Mouse (Mus musculus) layer of hippocampus, postnatal 14 days (tissue): ENCODE measurements around the gene Pp2d1. TPM values are rescaled to one million over a fixed set of nuclear protein-coding genes. Genes with fewer than 3 reads are reported as not detected.
"Not testable (repeated sequence)": the region's sequence is repeated elsewhere in the genome, so short reads cannot be mapped to it uniquely, and the experiment has no call there.

ENCODE experiments used
- DNase-seq, 2 experiments: peaks; one replicate each; pipeline ENCODE4 v3.0.0; 2021 to 2022; ENCODE audit warnings: low spot score in 2 of 2, mixed read lengths in 1 of 2
- long read RNA-seq, 2 experiments: library from polyadenylated mRNA; stranded (forward); transcript quantifications; one replicate each; pipeline ENCODE4 v2.0.0; 2021
- total RNA-seq, 2 experiments: library from RNA; stranded (reverse); gene quantifications; 2 replicates each; pipeline ENCODE4 v1.2.3; 2021

Gene Pp2d1
- not detected for total RNA-seq
- long read RNA-seq, experiment 1, result 0 reads
- long read RNA-seq, experiment 2, result 0 reads

DNA sequence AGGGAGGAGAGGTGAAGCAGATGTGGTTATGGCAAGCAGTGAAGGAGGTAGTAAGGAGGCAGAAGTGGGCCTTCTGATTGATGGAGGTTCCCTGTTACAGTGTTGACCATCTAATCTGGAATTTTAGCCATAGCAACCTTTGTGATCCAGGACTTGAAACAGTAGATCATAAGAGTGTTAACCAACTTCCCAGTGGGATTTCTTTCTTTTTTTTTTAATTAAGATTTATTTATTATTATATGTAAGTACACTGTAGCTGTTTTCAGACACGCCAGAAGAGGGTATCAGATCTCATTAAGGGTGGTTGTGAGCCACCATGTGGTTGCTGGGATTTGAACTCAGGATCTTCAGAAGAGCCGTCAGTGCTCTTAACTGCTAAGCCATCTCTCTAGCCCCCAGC lies at the start of gene Pp2d1:
Gene Pp2d1 (minus strand): TSS at position 101 of the 400 bp plus-strand sequence.
- not testable (repeated sequence) for DNase-seq

DNA sequence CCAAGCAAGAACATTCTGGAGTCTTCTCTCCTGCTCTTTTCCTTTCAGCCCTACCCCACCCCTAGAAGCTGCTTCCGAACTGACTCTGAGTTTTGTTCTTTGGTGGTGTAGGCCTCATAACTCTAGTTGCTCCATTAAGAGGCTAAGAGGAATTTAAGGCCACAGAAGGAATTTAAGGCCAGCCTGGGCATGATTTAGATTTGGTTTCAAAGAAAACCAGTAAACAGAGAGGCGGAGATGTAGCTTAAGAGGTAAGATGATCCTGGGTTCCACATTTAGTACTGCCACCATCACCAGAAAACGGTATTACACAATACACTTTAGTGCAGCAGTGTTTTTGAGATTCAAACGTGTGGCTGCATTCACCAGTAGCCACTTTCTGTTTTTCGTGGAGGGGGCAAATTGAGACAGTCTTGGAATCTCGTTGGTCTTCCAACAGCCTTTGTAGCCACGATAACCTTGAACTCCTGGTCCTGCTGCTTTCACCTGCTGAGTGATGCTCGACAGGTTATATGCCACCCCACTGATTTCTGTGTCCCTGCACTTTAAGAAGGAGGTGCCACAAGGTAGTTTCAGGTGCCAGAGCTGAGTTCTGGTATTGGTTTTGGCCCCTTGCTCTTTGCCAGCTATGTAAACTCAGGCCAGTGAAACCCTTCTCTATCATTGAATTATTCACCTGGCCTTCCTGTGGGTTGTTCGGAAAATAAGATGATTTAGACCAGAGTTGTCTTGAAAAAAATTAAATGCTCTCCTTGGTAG lies 49.0 kb upstream of the Pp2d1 start:
- no peak for DNase-seq

DNA sequence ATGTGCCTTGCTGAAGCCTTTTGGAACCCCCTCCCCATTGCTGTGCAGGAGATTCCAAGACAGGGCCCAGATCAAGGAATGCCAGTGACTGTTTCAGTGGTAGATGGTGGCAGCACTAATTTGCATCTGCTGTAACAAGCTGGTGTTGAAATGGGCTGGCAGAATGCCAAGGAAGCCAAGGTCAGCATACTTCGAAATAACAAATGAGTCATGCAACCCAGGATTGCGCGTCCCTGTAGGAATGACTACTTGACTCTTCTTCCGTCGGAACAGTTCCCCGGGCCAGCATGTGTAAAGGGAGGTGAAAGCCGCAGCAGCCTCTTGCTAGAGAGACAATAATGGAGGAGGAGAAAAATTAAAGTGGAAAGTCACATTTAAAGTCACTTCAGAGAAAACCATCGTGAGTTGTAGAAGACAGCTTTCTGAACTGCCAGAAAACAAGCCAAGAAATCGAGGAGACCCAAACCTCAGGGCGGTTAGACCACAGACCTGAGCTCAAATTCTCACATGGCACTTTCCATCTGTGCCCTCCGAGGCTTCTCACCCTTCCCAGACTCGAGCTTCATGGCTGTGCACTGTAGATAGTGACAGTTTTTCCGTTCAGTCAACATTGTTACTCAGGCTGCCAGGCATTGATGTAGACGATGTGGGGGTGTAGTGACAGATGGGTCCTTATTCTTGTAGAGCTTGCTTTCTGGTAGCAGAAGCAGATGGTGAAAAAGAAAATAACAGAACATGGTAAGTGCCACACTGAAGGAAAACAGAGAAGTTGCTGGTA lies 48.0 kb upstream of the Pp2d1 start:
- DNase-seq, result peak; percentile 58 to 89

DNA sequence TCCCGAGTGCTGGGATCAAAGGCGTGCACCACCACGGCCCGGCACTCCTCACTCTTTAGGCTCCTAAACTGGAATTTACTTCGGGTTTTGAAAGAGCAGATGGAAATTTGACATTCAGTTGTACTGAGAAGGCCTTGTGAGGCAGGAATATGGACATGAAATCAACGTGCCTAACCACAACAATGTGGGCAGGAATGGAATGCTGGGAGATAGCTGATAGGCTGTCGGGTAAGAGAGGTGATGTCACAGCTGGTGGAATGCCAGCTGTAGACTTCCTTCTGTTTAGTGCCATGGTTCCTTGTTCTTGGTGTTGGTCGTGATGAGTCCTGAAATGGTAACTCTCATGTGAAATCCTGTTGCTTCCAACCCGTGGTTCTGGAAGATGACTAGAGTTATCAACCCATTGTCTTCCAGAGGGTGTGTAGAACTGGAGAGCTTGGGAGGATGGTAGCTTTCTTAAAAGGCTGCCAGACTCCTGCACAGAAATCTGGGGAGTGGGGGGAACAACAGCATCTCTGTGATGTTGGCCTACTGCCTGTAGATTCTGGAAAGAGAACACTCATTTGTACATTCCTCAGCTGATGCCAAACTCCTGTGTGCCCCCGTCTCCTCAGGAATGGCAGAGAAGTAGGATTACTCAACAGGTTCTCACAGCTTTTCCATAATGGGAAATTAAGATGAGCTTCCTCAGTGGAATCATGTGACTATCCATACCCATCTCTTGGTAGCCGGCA lies 44.8 kb upstream of the Pp2d1 start:
- no peak for DNase-seq

DNA sequence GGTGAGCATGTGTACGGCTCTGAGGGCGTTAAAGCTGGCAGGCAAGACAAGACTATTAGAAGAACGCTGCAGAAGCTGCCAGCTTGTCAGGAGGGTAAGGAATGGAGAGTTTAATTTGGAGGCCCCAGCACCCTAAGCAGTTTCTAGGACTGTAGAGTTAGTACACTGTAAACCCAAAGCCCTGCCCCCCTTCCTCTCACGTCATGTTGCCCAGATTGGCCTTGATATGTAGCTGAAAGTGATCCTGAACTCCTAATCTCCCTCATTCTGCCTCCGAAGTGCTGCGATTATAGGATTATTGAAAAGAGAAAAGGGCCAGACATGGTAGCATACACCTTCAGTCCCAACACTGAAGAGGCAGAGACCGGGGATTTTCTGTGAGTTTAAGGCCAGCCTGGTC lies 43.6 kb upstream of the Pp2d1 start:
- DNase-seq, result no peak

DNA sequence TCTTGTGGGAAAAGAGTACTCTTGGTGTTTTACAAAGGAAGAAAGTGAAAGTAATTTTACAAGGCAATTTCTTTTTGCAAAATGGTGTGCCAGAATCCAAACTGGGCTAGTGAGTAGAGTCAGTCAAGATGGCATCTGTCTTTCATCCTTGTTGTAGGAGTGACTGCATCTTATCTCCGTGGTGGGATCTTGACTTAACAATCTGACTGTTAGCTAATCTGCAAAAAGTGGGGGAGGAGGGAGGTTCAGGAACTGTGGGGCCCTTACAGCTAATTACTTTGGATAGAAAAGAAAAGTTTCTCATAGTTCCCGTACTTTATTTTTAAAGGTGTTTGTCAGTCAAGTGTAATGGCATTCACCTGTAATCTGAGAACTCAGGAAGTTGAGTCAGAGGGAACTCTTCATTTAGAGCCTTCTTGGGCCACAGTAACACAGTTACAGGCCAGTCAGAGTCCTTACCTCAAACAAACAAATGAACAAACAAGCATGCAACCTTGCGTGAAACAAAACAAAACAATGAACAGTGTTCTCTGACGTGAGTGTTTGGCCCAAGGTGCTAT lies 42.9 kb upstream of the Pp2d1 start:
- no peak for DNase-seq

DNA sequence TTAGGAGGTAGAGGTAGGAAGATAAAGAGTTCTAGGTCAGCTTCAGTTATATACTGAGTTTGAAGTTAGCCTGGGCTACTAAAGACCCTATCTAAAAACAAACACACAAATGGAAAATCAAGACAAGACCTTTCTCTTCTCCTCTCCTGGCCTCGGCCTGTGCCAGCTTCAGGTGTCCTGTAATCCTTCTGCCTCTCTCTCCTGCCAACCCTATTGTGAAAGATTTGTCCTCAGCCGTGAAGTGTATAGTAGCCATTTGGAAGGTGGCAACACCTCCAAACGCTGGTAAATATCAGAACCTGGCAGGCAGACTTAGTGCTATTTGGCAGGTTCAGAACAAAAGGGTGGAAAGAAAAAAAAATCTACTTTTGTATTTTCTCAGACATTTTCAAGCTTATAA lies 41.0 kb upstream of the Pp2d1 start:
- DNase-seq, result no peak

DNA sequence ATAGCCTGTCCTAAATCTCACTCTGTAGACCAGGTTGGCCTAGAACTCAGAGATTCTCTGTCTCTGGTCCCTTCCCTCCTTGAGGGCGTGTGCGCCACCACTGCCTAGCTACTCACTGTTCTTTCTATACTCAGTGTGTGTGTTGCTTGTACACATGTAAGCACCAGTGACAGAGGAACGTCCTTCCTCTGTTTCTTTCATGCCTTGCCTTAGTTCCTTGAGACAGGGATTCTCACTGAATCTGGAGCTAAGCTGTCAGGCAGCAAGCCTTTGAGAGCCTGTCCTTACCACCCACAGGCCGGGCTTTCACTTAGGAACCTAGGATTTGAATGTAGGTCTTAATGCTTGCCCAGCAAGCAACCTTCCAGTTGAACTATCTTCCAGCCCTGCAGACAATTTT lies 40.4 kb upstream of the Pp2d1 start:
- no peak for DNase-seq

DNA sequence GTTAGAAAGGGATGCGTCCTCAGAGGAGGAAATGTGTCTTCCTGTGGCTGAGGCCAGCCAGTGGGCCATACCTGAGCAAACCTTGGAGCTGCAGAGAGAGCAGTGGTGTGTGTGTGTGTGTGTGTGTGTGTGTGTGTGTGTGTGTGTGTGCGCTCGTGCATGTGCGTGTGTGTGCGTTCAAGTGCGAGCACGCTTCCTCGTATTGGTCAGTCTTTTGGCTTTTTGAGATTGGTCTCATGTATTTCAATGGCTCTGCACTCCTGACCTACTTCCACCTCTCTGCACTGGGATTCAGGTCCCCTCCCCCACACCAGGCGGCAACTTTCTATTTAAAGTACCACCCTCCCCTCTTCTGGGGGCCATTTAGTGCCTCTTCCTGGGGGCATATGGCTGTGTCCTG lies 39.5 kb upstream of the Pp2d1 start:
- no peak for DNase-seq

DNA sequence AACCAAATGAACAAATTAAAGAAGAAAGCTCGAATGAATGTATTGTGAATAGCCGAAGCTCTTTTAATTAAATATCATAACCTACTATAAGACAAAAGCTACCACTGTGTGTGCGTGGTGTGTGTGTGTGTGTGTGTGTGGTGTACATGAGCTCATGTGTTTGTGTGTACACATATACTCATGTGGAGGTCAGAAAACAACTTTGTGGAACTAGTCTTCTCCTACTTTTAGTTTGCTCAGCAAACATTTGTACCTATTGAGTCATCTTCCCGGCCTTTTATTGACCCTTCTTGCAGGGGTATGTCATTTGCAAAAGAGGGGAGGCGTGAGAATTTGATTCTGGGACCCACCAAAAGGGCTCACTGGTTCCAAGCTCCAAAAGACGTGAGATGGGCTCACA lies 39.0 kb upstream of the Pp2d1 start:
- no peak for DNase-seq

DNA sequence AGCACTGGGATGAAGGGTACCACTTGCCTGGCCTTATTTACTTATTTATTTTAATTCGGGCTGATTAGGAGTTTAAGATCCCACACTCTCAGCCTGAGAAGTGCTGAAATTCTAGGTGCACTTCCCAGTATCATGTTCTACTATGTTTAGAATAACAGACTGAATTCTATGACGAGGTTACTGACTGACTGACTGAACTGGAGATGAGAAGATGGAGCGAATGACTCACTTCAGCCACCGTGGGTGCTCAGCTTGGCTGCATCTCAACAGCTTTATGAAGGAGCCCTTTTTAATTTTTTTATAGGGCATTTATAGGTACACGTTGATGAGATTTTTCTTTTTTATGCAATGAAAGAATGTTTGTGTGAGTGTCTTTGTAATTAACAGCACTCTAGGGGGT lies 38.5 kb upstream of the Pp2d1 start:
- DNase-seq, result no peak

DNA sequence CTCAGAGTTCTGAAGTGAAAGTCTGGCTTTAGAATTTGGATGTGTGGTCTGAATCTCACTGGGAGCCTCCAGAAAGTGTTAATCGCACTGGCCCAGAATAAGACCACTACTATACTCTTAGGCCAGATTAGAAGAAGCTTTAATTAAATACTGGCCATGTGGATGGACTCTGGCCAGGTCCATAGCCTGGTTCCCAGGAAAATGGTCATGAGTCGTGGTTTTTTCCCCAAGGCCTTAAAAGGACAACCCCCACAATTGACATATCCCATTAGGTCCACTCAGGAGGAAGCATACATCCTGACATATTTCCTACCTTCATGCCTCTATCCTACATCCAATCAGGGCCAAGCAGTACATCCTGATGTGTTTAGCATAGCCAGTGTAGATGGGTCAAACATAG lies 37.9 kb upstream of the Pp2d1 start:
- DNase-seq, result no peak

DNA sequence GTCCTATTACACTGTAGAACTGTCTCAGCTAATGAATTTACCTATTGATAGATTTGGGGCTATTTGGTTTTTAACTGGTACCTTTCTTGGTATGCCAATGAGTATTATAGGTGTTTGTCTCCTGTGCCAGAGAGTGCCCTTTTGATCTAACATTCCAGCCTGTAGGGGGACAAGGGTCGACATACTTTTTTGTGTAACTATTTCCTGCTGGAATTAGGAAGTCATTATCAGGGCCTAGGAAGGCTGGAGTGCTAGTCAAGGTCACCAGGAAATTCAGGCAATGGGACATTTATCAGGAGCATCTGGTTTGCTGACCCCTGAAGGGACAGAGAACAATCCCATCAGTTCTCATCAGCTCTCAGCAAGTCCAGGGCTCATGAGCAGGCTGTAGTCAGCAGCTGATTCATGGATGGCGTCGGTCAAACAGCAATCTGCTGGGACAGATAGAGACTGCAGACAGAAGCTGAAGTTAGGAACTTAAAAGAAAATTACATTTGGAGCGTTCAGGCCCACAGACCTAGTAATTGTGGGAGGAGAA lies 33.8 kb upstream of the Pp2d1 start:
- DNase-seq, result no peak

DNA sequence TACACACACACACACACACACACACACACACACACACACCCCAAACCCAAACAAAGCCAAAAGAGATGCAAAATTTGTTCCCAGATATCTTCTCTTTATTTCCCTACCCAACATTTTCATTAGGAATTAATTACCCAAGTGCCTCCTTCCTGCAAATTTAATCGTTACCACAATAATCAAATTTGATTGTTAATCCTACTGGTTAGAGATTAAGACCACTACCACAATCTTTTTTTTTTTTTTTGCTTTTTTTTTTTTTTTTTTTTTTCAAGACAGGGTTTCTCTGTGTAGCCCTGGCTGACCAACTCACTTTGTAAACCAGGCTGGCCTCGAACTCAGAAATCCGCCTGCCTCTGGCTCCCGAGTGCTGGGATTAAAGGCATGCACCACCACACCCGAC lies 31.7 kb upstream of the Pp2d1 start:
- not testable (repeated sequence) for DNase-seq

DNA sequence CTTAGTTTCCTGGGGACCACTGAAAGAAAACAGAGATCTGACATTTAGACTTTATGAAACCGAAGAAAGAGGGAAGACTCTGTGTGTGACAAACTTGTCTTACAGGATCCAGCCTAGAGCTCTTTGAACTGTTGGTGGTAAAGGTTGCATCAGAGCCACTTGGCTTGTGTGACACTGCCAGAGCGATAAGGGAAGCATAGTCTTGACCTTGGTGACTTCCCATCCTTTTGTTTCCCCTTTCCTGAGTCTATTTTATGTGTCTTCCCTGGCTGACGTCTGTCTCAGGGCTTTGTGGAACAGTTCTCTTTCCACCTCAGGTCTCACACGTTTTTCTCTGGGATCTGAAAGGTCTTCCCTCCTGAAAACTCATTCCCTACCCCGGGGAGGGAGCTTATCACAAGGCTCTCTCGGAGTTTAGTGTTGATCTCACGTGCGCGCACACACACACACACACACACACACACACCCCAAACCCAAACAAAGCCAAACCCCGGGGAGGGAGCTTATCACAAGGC lies 31.2 kb upstream of the Pp2d1 start:
- no peak for DNase-seq

DNA sequence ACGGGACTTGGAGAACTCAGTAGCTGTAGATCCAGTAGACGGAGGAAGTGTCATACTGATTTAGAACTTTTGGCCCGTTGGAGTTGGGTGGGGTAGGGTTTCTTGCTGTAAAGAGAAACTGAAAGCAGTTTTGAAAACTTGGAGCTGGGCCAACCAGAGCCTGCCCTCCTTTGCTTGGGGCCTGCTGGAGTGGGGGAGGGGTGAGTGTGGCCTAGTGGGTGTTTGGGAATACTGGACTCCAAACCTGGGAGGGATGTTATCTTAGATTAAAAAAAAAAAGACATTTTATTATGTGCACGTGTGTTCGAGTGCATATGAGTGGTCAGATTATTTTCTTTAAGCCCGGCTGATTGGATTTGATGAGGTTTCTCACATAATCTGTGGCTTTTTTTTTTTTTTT lies 30.6 kb upstream of the Pp2d1 start:
- peak in 1 of 2 experiments; percentile 43 for DNase-seq

DNA sequence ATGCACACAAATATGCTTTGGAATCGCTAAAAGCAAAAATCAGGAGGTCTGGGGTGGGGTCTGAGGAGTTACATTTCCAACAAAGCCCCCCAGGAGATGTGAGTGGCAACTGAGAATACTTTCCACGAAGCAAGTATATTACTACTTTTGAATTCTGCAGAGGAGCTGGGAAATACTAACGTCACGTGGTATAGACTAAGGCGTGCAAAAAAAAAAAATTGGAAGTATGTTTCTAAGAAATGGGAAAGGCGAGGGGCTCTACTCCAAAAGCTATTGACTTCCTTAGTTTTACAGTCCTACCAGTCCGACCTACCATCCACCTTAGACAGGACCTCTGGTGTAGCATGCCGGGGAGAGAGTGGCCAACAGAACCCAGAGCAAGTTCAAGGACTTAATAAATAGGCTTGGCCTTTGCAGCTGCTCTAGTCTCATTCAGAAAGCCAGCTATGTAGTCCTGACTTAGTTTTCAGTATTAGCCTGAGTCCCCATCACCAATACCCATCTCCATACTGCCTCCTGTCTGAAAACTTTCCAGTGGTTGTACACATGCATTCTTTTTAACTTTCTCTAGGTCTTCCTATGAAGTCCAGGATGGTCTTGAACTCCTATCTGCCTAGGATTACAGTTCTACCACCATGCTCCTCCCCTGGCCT lies 29.6 kb upstream of the Pp2d1 start:
- DNase-seq, result no peak

DNA sequence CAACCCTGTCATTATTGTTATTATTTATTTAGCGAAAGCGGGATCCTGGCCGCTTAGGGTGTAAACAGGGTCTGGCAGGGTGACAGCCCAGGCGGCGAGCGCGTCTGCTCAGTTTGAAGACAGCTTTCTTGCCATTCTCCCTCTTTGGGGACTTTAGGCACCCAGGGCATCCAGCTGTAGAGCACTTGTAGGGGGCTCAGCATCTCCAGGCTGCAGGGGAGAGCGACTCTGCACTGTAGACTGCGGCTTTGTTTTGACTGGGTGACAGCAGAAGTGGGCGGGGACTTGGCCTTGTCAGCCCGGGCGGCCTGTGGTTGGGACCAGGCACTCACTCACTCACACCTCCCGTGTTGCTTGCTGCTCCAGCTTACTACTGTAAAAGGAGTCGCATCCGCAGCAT lies 28.9 kb upstream of the Pp2d1 start:
- DNase-seq, result peak; percentile 54 to 72

DNA sequence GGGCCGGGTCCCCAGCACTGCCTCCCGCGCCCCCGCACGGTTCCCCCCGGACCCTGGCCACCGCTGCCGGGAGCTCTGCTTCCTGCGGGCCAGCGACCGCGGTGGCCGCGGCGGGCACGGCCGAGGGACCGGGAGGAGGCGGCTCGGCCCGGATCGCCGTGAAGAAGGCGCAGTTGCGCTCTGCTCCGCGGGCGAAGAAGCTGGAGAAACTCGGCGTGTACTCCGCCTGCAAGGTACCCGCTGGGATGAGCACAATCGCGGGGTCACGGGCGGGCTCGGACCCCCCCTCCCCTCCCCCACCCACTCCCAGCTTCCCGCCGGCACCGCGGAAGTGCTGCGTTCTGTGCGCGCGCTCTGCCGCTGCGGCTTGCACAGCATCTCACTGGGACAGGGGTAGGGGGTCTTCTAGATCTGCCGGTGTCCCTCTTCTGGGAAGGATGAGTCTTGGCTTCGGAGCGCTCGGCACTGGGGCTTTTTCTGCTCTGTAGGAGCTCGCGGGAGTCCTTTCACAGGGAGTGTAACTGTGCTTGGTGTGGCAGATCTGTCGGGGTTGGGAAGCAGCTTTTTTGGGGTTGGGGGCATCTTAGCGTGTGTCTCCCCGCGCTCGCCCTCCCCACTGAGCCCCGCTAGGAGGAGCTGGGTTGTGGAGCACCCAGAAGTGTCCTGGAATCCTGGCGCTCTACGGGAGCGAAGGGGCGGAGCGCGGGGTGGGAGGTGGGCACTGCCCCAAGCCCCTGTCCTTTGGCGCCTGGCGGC lies 28.3 kb upstream of the Pp2d1 start:
- DNase-seq, result peak; percentile 26 to 61

DNA sequence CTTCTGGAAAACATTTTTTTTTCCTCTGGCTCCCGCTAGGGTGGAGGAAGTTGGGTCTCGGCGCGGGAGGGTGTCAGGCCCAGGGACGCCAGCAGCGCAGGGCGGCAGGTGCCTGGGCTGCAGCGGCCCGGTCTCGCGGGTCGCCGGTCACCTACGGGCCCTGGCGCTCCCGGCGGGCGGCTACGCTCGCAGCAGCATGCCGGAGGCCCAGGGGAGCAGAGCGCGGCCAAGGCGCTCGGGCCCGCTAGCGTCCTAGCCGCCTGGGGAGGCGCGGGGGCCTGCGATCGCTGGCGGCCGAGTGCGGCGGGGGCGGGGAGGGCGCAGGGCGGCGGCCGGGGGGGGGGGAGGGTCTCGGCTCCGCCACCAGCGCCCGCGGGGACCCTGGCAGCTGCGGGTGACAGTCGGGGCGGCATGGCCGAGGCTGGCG lies 27.7 kb upstream of the Pp2d1 start:
- DNase-seq, result peak in 1 of 2 experiments; percentile 57
